Mouse (Mus musculus): Measurements from ENCODE around the gene Rlim. TPM values are rescaled to one million over a fixed set of nuclear protein-coding genes. Genes with fewer than 3 reads are reported as not detected.

Gene Rlim
- total RNA-seq (2022) = 10 to 100 TPM; 24.2 to 25.8 (median 25.1) TPM

DNA sequence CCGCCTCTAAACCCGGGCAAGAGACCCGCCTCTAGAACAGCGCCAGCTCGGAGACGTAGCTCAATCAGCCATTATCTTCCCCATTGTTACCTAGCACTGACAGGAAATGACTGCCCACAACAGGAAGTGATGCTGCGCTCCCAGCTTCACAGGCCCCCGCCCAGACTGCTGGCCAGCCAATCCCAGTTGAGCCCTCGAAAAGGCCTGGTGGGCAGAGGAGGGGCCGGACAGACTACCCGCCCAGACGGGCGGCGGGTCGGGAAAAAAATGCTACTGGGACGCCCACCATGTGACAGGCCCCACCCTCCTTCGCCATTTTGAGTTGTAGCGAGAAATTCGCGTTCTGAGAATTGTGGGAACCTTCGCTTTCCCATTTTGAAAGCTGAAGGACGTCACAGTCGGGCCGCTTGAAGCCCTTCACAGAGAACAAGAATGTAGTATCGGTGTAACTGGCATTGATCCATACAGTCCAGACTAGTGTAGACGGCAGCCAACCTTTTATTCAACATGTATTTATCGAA is at the start of gene Rlim:
Gene Rlim, minus strand, starts transcription at position 116 of the 521 bp plus-strand sequence.
- DNase-seq (ENCODE audit: low spot score) = peak; percentile 91

- no peak for DNase-seq (ENCODE audit: low spot score)
These were observed 36.1 kb upstream of the Rlim start for GRCm38 (mm10) chrX:104017196-104017595.

GRCm38 (mm10) chrX:104015048-104015447 is 34.0 kb upstream of the Rlim start:
- DNase-seq (ENCODE audit: low spot score) = no peak

DNA sequence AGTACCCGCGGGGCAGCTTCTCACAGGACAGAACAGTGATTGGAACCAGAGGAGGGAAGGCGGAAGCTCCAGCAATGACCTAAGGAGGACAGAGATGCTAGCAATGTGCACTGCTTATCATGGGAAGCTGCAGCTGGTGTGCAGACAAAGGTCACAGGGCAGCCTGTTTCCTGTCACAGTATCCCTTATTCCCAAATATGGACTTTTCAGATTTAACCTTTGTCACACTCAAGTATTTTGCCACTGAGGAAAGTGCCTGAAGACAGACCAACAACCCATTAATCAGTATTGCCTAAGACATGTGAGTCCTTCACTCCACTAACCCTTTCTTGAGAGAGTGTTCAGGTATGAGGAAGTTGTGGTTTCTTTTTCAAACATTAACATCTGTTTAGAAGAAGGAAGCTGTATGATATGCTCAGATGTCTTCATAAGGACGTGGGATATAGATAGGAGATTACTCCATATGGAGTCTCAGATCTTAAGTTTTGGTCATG is 32.3 kb upstream of the Rlim start:
- DNase-seq (ENCODE audit: low spot score) = peak; percentile 2

GRCm38 (mm10) chrX:103994741-103995140 is 13.7 kb upstream of the Rlim start:
- DNase-seq (ENCODE audit: low spot score) = no peak

DNA sequence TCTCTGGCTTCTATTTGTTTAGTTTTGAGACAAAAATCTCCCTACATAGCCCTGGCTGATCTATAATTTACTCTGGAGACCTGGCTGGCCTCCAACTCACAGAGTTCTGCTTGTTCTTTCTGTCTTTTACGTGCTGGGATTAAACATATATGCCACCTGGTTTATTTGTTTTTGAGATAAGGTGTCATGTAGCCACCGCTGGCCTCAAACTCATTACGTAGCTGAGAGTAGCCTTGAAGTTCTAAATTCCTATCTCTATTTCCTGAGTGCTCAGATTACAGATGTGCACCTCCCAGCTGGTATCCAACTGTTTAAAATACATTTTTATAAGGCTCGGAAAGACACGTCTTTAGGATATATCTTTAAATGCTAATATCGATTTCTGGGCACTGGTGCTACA is 12.8 kb upstream of the Rlim start:
- DNase-seq (ENCODE audit: low spot score) = no peak

DNA sequence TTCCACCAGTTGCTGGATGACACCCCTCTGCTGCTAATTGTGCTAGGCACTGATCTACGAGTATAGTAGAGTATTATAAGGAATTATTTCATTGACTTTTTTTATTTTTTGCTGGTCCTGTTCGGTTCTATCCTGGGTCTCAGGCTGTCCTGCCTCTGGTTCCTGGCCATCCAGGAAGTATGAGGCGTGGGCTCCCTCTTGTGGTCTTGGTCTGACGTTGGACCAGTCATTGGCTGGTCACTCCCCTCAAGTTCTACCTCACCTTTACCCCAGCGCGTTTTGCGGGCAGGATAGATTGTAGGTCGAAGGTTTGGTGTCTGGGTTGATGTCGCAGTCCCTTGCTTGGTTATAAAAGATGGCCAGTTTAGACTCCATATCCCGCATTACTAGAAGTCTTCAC is 10.6 kb upstream of the Rlim start:
- DNase-seq (ENCODE audit: low spot score) = no peak

- DNase-seq (ENCODE audit: low spot score) = peak; percentile 8
These were observed 9.3 kb upstream of the Rlim start for GRCm38 (mm10) chrX:103990392-103990791.

DNA sequence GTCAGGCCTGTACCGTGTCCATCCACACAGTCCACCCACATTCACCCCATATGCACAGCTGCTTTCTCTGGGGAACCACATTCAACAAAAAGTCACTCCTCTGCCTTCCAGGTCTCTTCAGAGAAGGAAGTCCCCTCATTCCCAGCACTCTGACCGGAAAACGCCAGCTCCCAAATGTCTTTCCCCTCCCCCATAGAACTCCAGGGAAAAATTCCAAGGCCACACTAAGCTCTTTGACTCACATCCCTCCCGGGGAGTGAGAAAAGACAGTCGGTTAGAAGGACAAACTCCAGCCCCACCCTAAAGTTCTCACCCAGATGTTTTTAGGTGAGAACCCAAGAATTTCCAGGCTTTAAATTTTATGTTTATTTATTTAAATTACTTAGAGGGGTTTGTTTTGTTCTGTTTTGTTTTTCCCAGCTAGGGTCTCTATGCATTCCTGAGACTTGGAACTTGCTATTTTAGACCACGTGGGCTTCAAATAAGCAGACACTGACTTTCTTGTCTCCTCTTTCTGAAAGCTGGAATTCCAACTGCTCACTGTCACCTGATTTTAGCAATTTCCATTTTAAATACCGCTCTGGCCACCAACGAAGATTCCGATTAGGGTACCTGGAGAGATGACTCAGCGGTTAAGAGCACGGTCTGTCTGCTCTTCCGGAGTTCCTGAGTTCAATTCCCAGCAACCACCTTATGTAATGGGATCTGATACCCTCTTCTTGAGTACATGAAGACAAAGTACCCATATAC is 6.3 kb upstream of the Rlim start:
- DNase-seq (ENCODE audit: low spot score) = peak; percentile 12

DNA sequence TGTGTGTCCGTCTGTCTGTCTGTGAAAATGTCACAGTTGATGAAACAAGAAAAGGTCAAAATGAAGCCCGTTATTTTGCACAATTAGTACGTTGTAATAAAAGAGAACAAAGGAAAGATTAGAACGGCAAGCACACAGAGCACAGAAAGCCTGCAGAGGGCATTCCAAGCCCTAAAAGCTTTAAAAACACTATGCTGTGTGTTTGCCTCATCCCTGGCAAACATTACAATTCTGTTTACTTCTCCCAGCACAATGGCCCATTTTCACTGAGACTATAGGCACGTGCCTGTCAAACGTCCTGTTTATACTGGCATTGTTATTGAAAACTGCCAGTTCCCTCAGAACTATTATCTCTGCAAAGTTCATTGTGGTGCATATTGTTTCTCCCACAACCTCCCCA is 5.1 kb upstream of the Rlim start:
- no peak for DNase-seq (ENCODE audit: low spot score)

- no peak for DNase-seq (ENCODE audit: low spot score)
These were observed 3.9 kb upstream of the Rlim start for GRCm38 (mm10) chrX:103984992-103985391.

- DNase-seq (ENCODE audit: low spot score) = no peak
These were observed 722 bp upstream of the Rlim start for GRCm38 (mm10) chrX:103981806-103982205.

DNA sequence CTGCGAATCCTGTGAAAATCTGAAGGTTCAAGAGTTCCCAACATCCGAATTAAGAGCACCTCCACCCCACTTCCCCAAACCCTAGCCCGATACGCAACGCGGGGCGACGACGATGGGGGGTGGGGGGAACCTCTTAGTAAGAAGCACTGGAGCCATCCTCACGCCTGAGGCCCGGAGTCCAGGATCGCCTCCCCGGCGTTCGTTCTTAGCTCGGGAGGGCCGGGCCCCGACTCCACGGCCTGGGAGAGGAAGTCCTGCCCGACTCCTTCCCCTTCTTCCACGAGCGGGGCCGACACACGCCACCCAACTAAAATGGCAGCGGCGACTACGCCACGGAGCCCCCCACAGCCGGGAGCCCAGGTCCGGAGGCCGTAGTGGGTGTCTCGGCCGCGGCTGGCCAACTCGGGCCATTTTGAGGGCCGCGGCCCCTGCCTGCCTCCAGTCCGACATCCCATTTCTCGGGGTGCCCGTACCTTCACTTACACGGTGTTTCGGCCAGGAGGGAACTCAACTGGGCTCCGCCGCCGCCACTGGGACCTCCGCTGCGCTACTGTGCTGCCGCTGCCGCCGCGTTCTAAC is 405 bp downstream of the Rlim start:
- DNase-seq (ENCODE audit: low spot score) = no peak

GRCm38 (mm10) chrX:103980036-103980435 is 1.0 kb downstream of the Rlim start:
- DNase-seq (ENCODE audit: low spot score) = peak; percentile 3

DNA sequence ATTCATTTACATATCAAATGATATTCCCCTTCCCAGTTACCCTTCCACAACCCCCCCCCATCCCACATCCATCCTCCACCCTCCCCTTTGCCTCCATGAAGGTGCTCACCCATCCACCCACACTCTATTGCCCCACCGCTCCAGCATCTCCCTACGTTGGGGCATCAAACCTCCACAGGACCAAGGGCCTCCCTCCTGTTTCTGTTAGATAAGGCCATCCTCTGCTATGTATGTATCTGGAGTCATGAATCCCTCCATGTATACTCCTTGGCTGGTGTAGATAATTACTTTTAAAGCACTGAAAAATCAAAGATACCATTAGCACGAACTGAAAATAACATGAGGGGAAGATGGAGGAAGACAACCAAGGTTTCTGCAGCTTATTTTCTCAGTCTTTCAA is 41.4 kb downstream of the Rlim start:
- DNase-seq (ENCODE audit: low spot score) = no peak

GRCm38 (mm10) chrX:103937333-103937732 is 43.8 kb downstream of the Rlim start:
- peak; percentile 16 for DNase-seq (ENCODE audit: low spot score)

GRCm38 (mm10) chrX:103922436-103922835 is 58.6 kb downstream of the Rlim start:
- DNase-seq (ENCODE audit: low spot score) = no peak

GRCm38 (mm10) chrX:103918954-103919353 is 62.1 kb downstream of the Rlim start:
- peak; percentile 36 for DNase-seq (ENCODE audit: low spot score)

DNA sequence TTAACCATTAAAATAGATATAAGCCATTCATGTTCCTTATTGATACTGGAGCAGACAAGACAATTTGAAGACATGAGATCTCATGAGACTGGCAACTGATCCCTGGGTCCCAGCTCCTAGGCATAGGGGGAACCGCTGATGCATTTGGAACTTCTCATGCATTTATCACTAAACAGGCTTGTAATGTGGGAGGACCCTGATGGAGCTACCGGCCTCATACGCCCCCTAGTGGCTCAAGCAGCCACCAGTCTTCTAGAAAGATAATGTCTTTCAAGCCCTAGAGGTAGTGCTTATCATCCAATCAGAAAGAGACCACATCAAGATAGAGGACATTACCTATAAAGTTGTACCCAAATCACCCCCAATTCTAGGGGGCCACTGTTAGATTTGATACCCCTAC is 66.3 kb downstream of the Rlim start:
- DNase-seq (ENCODE audit: low spot score) = peak; percentile 4
